Mouse (Mus musculus) liver, embryonic 14.5 days (tissue): ENCODE data around the gene Prss45.

Experiments
- CTCF ChIP-seq: IDR thresholded peaks from 2 replicates; pipeline ENCODE4 v1.5.1; 2016; ENCODE audit warnings: antibody characterized with exemption, low read depth, control low read depth
- EP300 ChIP-seq: IDR thresholded peaks from 2 replicates; pipeline ENCODE4 v1.6.1; 2016; ENCODE audit warnings: antibody characterized with exemption, low read depth

DNA sequence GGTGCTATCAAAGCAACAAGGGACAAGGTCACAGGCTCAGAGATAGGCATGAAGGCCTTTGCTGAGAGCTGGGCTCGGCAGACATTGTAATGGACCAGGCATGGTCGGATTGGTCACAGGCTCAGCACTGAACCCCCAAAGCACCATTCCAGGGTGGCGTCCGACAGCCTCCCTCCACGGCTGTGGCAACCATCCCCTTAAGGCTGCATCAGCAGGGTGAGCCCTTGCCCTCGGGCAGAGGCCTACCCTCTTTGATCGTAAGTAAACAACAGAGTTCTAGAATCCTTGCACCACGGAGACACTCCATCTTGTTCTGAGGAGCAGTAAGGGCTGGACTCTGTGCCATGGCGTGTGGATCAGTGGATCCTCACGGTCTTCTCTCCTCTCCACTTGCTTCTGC is 9.8 kb downstream of the Prss45 start, which contains the start of gene Prss46:
- TF ChIP-seq CTCF (no peak), EP300 (no peak)
